Mouse (Mus musculus): Measurements from ENCODE around the gene Slc22a1.

Slc22a1 gene

GRCm38 (mm10) chr17:12675646-12676045, at the start of gene Slc22a1:
TSS of gene Slc22a1 (minus strand) at chr17:12675829.
- peak; percentile 32 to 58 for DNase-seq

- peak; percentile 76 to 83 for DNase-seq
Observed at GRCm38 (mm10) chr17:12724767-12725744, 49.4 kb upstream of the Slc22a1 start.

GRCm38 (mm10) chr17:12723986-12724766, 48.5 kb upstream of the Slc22a1 start:
- peak in 1 of 2 experiments; percentile 40 for DNase-seq

- DNase-seq: peak; percentile 23 to 42
Observed at GRCm38 (mm10) chr17:12722622-12723021, 47.0 kb upstream of the Slc22a1 start.

GRCm38 (mm10) chr17:12721118-12721886, 45.7 kb upstream of the Slc22a1 start:
- DNase-seq: no peak

GRCm38 (mm10) chr17:12718251-12718650, 42.6 kb upstream of the Slc22a1 start:
- DNase-seq: no peak

GRCm38 (mm10) chr17:12717445-12717844, 41.8 kb upstream of the Slc22a1 start:
- no peak for DNase-seq

- DNase-seq: no peak
Observed at GRCm38 (mm10) chr17:12715032-12715431, 39.4 kb upstream of the Slc22a1 start.

GRCm38 (mm10) chr17:12714080-12714561, 38.5 kb upstream of the Slc22a1 start:
- peak; percentile 28 to 43 for DNase-seq

- no peak for DNase-seq
Observed at GRCm38 (mm10) chr17:12712993-12713392, 37.4 kb upstream of the Slc22a1 start.

- DNase-seq: no peak
Observed at GRCm38 (mm10) chr17:12712191-12712590, 36.6 kb upstream of the Slc22a1 start.

- DNase-seq: no peak
Observed at GRCm38 (mm10) chr17:12710976-12711375, 35.3 kb upstream of the Slc22a1 start.

- DNase-seq: no peak
Observed at GRCm38 (mm10) chr17:12710050-12710780, 34.6 kb upstream of the Slc22a1 start.

- no peak for DNase-seq
Observed at GRCm38 (mm10) chr17:12708398-12708797, 32.8 kb upstream of the Slc22a1 start.

- DNase-seq: no peak
Observed at GRCm38 (mm10) chr17:12706590-12707049, 31.0 kb upstream of the Slc22a1 start.

GRCm38 (mm10) chr17:12702901-12703300, 27.3 kb upstream of the Slc22a1 start:
- no peak for DNase-seq

- peak in 1 of 2 experiments; percentile 41 for DNase-seq
Observed at GRCm38 (mm10) chr17:12700373-12700772, 24.7 kb upstream of the Slc22a1 start.

GRCm38 (mm10) chr17:12691899-12692298, 16.3 kb upstream of the Slc22a1 start:
- no peak for DNase-seq

- peak; percentile 78 to 82 for DNase-seq
Observed at GRCm38 (mm10) chr17:12689537-12689936, 13.9 kb upstream of the Slc22a1 start.

GRCm38 (mm10) chr17:12688427-12689110, 12.9 kb upstream of the Slc22a1 start:
- DNase-seq: no peak

All from kidney, postnatal 4 days (tissue).